Mouse (Mus musculus) adrenal gland, postnatal 4 days (tissue): Measurements from ENCODE around the gene Ipo7. TPM values are rescaled to one million over a fixed set of nuclear protein-coding genes. Genes with fewer than 3 reads are reported as not detected.
A peak's percentile ranks its signal among the peaks of the same experiment; 100 is the strongest.
"Not testable (repeated sequence)": the region's sequence is repeated elsewhere in the genome, so short reads cannot be mapped to it uniquely, and the experiment has no call there.

Source experiments
- DNase-seq, 2 experiments: peaks; one replicate each; pipeline ENCODE4 v3.0.0; 2021 to 2022; ENCODE audit warnings: low spot score in 2 of 2, mixed read lengths in 2 of 2
- long read RNA-seq, 2 experiments: library from polyadenylated mRNA; stranded (forward); transcript quantifications; one replicate each; pipeline ENCODE4 v2.0.0; 2021
- total RNA-seq, 2 experiments: library from RNA; stranded (reverse); gene quantifications; 2 replicates each; pipeline ENCODE4 v1.2.3; 2021

The Ipo7 gene
- total RNA-seq: 10 to 100 TPM; 70.4 to 73.8 TPM
- long read RNA-seq, experiment 1, partial matches to known transcripts: 1 of 2 reads
- long read RNA-seq, experiment 1, other reads (novel, unspliced or antisense): 1 of 2 reads
- long read RNA-seq, experiment 2, full-length matches to known transcripts: 3 of 11 reads
- long read RNA-seq, experiment 2, partial matches to known transcripts: 2 of 11 reads
- long read RNA-seq, experiment 2, other reads (novel, unspliced or antisense): 6 of 11 reads

DNA sequence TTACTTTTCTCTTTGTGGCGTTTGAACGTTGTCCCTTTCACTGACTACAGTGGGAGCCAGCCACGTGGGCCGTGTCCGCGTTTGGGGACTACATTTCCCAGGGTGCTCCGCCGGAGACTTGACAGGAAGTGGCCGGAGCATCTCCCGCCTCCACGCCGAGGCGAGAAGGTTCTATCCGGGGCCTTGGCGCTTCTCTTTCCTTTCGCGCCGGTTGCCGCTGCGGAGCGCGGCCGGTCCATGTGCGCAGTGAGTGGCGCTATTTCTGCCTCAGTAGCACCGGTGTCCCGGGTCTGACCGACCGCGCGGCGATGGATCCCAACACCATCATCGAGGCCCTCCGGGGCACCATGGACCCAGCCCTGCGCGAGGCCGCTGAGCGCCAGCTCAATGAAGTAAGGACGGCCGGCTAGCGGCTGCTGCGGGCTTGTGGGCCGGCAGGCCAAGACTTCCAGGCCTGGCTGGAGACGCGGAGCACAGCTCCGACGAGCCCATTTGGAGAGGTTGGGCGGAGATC lies at the start of gene Ipo7:
Gene Ipo7 (plus strand): TSS at position 158 of the 514 bp plus-strand sequence.
- DNase-seq: peak; percentile 66 to 86

DNA sequence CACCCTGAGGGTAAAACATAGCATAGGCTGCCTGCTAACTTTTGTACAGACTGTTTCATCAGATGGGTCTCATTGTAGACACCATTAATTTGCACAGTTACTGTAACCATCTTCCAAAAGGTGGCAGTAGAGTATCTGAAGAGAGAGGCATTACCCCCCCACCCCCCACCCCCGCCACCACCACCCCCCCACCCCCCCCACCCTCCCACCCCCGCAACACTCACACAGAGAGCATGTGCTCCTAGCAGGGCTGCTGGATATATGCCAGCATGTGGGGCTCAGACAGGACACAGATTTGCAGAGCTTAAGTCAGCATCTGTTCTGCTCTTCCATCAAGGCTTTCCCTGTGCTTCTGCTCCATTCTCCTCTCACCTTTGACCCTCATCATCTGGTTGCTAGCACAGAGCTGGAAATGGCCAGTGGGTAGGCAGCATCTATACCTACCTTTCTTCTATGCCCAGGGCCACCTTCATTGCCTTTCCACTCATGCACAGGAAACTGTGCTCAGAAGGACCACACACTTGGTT lies 49.1 kb upstream of the Ipo7 start:
- DNase-seq: no peak

DNA sequence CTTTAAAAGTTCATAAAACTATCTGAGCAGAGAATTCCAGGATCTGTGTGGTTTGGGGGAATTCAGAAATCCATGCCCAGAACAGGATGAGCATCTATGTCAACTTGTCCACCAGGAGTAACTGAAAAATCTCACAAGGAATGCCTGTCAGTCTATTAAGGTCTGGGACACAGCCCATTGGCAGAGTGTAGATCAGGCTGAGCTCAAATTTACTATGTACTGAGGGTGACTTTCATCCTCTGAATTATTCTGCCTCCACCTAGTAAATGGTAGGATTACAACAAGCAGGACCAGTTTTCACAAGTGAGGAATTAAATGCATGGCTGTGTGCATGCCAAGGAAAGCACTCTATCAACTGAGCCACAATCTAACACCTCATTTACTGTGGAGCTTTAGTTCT lies 48.5 kb upstream of the Ipo7 start:
- no peak for DNase-seq

DNA sequence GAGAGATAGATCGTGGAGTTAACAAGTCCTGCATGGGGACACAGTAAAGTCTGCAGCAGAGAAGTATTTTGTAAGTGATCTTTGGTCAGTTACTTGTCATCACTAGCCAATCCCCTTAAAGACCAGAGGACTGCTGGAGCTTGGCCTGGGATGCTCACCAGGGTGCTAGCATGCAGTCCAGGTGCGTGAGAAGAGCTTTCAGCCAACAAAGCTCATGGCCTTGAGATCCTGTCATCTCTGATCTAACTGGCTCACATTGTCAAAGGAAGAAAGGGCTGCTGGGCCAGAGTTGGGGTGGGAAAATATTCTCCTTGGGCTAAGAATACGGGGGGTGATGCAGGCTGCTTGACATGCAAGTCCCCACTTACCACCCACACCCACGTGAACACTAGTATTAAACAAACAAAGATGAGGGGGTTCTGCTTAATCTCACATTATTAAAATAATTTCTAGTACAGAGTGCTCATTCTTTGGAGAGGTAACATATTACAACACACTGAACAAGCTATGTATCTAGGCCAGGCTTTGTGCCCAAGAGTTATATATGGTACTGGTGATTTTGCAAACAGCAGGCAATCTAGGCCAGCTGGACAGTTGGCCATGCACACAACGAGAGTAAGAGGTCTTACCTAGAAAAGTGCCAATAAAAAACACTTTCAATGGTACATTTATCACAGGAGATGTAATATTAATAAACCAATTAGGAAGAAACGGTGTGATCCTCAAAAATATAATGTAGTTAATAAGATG lies 41.9 kb upstream of the Ipo7 start:
- no peak for DNase-seq

DNA sequence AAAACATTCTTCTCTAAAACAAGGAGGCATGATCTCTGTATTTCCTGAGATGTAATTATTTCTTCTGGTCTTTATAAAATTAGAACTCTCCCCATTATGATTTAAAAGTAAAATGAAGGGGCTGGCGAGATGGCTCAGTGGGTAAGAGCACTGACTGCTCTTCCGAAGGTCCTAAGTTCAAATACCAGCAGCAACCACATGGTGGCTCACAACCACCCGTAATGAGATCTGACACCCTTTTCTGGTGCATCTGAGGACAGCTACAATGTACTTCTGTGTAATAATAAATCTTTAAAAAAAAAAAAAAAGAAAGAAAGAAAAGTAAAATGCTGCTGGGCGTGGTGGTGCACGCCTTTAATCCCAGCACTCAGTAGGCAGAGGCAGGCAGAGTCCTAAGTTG lies 40.9 kb upstream of the Ipo7 start:
- DNase-seq: not testable (repeated sequence)

DNA sequence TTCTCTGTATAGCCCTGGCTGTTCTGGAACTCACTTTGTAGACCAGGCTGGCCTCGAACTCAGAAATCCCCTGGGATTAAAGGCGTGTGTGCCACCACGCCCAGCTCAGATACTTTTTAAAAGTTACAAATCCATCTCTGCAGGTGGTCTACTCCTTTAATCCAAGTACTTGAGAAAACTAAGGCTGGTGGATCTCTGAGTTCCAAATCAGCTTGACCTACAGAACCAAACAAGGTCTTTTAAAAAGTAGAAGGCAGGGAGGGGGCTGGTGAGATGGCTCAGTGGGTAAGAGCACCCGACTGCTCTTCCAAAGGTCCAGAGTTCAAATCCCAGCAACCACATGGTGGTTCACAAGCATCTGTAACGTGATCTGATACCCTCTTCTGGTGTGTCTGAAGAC lies 33.5 kb upstream of the Ipo7 start:
- DNase-seq: not testable (repeated sequence)

DNA sequence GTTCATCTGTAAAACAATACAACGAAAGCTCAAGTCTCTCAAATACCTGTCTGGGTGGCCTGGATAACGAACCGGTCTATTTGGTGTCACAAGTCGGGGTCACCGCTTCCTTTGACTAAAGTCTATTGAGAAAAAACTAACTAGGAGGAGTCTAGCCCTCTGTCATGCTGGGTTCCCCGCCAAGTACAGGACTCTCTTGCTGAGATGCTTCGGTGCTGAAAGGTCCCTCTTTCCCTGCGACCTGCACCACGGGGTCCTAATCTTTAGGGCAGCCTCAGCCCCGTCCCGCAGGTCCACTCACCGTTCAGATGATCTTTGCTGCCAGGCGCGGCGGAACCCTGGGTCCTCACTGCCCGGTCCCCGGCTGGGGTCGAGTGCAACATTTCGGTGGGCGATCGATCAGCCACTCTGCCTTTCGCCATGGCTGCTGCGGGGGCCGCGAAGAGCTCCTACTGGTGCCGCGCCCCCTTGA lies 32.4 kb upstream of the Ipo7 start:
- no peak for DNase-seq

DNA sequence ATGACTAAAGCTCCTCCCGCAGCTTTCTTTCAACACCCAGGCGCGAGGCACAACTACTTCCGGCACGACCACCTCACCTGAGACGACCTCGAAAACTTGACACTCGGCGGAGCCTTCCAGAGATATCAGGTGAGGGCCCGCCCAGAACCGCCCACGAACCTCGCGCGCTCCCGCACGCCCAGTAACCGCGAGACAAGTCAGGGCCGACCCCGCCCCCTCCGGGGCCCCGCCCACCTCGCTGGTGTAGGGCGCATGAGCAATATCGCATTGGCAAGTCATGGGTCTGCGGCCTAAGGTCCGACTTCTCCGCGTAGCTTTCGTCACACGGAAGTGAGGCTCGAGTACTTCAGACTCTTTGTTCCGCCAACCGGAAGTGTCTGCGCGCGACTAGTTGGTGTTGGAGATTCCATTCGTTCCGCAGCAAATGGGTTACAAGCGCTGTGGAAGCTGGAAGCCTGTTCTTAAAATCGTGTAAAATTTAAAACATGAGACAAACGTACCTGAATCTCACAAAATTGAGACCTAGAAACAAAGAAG lies 31.9 kb upstream of the Ipo7 start:
- peak; percentile 99 for DNase-seq

DNA sequence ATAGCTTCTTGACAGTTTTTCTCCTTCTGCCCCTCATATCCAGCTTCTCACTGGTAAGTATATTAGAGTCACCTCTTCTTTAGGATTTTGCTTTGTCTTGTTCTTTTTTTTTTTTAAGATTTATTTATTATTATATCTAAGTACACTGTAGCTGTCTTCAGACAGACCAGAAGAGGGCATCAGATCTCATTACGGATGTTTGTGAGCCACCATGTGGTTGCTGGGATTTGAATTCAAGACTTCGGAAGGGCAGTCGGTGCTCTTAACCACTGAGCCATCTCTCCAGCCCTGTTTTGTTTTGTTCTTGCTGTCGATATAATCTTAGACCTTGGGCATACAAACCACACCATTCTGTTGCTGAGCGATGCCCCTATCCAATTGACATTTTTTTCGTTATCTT lies 31.3 kb upstream of the Ipo7 start, which contains the start of gene Tmem41b:
Gene Tmem41b (minus strand): TSS at position 155 of the 400 bp plus-strand sequence.
- DNase-seq: not testable (repeated sequence)

DNA sequence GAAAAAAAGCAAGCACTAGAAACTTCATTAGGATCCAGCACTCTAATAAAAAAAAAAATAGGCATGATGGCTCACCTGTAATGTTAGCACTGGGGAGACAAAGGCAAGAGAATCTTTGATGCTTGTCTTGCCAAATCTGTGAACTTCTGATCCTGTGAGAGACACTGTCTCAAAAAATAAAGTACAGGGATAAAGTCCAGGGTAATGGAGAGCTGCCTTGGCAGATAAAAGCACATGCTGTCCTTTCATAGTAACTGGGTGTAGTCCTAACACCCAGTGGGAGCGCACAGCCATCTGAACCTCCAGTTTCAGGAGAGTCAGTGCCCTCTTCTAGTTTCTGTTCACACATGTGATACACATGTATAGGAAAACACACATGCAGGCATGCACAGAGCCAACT lies 26.8 kb upstream of the Ipo7 start:
- no peak for DNase-seq

DNA sequence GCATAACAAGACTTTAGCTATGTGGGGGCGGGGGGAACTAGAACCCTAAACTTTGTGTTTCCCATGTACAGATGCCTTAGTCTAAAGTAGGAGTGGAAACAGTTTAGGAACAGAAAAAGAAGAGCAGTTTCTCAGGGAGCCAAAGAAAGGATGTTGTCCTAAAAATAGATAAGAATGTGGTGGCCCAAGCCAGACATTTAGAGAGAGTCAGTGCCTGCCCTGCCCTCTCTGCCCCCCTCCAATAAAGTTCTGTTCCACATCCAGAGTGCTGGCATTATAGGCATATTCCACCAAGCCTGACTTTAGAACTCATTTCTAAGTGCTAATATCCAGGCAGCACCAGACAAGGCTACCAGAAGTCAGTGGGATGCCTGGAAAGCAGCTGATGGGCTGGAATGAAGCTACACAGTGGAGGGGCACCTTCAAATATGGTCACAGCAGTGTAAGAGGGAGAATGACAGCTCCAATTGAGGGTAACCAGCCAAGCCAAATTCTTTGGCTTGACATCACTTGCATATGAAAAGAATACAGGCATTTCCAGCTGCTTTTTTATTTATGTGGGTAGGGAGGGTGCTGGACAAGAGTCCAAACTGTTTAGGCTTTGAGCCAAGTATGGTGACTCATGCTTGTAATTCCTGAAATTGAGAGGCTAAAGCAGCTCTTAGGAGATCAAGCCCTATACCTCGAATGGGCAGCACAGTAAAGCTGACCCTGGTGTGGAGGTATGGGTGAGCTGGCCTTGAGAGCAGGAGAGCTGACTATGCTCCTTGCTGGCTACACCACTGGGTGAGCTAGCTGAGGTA lies 24.7 kb upstream of the Ipo7 start:
- DNase-seq: peak in 1 of 2 experiments; percentile 17

DNA sequence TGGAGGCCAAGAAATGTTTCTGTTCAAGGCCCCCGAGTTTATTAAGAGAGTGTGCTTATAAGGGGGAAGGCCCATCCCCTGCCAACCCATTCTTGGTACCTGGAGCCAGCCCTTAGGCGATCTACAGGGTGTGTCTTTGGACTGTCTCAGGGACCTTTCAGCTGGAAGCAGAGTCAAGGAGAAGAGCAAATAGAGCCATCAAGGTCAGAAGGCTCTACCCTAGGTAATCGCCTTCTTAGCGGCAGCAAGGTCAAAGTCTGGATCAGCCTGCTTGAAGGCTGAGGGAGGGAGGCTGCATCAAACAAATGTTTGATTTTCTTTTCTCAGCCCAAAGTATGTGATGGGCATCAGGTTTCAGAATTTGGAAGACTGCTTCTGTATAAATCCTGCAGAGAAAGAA lies 19.7 kb upstream of the Ipo7 start:
- no peak for DNase-seq

DNA sequence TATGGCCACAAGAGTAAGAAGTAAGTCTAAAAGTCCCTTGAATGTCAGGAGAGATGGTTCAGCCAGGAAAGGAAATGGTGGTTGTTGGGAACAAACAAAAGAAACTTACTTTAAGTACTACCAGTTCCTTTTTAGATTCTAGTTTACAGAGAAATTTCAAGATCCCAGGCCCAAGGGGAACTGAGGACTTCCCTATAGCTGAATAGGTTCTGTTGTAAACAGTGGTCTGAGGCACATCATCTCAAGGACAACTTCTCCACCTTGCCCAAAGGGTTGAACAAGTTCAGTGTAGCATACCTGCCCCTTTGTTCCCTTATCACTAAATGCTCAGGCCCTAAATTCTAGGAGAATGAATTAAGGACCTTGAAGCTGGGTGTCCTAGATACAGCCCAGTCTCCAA lies 16.0 kb upstream of the Ipo7 start:
- DNase-seq: no peak

DNA sequence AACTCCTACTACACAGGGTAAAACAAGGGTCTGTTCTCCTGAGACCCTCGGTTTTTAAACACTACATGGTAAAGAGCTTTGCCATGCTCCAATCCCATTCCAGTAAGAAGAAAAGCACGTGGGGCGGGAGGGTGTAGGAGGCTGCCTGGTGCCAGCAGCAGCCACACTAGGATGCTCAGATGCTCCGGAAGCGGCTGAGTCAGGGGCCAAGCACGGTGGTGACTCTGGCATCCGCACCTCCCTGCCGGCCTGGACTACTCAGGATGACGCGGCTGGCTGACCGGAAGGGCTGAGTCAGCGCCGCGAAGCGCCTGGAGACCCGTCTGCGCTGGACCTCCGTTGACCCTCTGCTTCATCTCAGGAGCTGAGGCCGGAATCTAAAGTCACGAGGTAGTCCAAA lies 15.1 kb upstream of the Ipo7 start:
- DNase-seq: peak; percentile 11 to 17

DNA sequence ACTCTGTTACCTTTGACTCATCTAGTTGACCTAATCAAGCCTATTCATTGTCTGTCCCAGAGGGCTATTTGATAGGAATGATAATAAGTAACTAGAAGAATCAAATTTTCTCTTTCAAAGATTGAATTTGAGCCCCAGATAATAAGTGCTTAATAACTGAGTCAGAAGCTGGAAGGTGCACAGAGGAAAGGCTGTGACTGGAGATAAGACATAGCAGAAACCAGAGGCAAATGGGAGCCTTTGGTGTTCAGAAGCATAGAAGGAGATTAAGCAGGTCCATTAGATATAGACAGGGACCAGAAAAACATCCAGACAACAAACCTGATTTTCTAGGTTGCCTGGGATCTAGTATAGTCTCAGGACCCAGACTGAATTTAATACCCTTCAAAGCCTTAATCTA lies 12.1 kb upstream of the Ipo7 start:
- no peak for DNase-seq

DNA sequence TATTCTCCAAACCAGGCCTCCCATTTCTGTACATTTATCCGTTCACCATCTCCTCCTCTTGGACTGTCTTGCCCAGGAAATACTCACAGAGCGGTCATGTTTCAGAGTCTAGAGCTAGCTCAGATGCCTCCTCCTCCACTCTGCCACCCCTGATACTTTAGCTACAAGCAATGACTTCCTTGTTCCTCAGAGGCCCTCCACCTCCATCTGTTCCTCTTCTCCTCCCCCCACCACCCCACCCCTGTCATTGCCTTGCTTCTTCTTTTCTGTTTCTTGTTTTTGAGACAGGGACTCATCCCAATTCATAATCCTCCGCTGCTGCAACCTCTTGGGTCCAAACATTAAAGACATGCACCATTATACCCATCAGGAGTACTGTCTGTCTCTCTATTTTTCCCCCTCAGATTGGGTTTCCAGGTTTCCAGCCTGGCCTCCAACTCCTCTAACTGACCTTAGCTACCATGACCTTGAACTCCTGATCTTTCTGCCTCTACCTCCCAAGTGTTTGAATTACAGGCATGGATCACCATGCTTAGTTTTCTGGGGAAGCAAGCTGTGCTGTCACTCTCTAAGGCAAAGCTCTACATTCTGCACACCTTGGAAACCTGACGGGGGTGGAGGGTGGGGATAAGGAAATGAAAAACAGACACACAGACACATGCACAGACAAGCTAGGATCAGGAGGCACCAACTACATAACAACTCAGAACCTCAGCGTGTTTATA lies 11.4 kb upstream of the Ipo7 start:
- no peak for DNase-seq

DNA sequence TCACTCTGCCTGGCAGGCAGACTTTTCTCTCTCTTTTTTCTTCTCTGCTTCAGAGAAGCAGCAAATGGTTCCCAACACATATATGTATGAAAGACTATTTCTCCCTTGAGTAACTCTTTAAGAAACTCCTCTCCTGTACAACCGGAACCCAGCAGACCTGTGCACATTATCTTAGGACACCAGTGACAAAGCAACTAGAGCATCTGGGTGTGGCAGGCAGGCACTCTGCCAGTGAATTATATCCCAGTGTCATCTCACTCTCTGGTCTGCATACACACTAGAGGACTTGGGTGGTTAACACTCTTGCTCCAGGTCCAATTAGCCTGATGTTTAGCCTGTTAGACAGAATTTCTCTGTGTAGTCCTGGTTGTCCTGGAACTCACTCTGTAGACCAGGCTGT lies 9.6 kb upstream of the Ipo7 start:
- DNase-seq: no peak

DNA sequence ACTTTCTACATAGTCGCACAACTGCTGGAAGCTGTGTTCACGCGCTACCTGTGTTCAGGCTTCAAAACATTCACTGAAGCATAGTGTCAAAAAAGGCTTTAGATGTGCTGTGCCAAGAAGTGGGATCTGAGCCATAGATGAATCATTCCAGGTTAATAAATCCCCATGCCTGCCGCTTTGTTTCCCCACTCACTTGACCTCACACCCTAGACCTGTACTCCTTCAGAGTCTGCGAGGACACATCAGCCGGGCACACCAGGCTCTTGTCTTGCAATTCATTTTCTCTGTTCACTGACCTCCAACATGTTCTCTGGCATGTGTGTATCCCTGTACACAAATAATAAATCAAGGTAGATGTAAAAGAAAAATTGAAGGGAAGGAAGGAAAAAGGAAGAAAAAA lies 9.0 kb upstream of the Ipo7 start:
- DNase-seq: no peak

DNA sequence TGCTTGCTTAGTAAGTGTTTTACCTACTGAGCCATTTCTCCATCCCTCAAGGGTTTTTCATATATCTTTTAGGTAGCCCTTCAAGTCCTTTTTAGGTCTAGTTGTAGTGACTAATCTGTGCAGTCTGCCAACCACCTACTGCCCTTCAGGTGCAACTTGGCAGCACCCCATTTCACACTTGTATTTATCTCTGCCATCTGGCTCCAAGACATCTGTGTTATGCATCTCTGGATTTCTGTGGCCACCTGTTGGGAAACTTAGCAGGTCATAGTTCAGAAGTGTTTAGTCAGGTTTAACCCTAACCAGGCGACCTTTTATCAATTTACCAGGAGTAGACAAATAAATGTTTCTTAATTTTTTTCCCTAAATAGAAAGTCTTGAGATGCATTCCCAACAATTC lies 6.7 kb upstream of the Ipo7 start:
- no peak for DNase-seq

DNA sequence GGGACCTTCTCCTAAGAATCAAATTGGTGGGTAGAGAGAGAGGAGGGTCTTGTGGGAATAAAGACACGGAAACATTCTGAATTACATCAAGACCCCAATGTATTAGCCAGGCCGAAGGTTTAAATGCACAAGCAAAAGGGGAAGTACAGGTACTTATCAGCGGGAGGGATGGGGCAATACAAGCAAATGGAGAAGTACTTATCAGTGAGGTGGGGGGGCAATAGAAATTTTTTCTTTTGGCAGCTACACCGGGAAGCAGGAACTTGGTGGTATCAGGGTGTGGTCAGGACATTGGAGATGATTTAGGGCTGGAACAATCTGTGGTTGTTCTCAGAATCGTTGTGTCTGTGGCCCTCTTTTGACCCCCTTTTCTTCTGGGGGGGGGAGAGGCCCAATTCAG lies 3.8 kb upstream of the Ipo7 start:
- DNase-seq: no peak
